Mouse (Mus musculus) lung, embryonic 15.5 days (tissue): ENCODE results near the gene Grb14. TPM values are rescaled to one million over a fixed set of nuclear protein-coding genes. Genes with fewer than 3 reads are reported as not detected.
A peak's percentile ranks its signal among the peaks of the same experiment; 100 is the strongest.

Experiments used
- ATAC-seq: fragments of 200-750 bp; cut with Nextera tagmentation; 2 replicates; pipeline ENCODE4 v1.8.0; 2017; ENCODE audit warnings: moderate number of reproducible peaks, borderline replicate concordance; ENCODE audit not compliant: low FRiP score, low TSS enrichment; ENCODE audit errors: extremely low read depth
- H3K27ac ChIP-seq: fragments of 300-500 bp; sonication (generic); 2 replicates; pipeline ENCODE4 v1.5.1; 2015; ENCODE audit warnings: moderate library complexity, mild to moderate bottlenecking, inconsistent platforms
- H3K27me3 ChIP-seq: fragments of 300-500 bp; sonication (generic); 2 replicates; pipeline ENCODE4 v1.6.1; 2015; ENCODE audit warnings: inconsistent platforms
- H3K36me3 ChIP-seq: fragments of 300-500 bp; sonication (generic); 2 replicates; pipeline ENCODE4 v1.6.1; 2015; ENCODE audit warnings: inconsistent platforms
- H3K4me1 ChIP-seq: fragments of 300-500 bp; sonication (generic); 2 replicates; pipeline ENCODE4 v1.6.1; 2015; ENCODE audit warnings: inconsistent platforms
- H3K4me2 ChIP-seq: fragments of 300-500 bp; sonication (generic); 2 replicates; pipeline ENCODE4 v1.6.1; 2015; ENCODE audit warnings: inconsistent platforms, mild to moderate bottlenecking, moderate library complexity
- H3K4me3 ChIP-seq: fragments of 300-500 bp; sonication (generic); 2 replicates; pipeline ENCODE4 v1.5.1; 2015; ENCODE audit warnings: mild to moderate bottlenecking, inconsistent platforms
- H3K9ac ChIP-seq: fragments of 300-500 bp; sonication (generic); 2 replicates; pipeline ENCODE4 v1.6.1; 2015; ENCODE audit warnings: inconsistent platforms
- H3K9me3 ChIP-seq: fragments of 300-500 bp; sonication (generic); 2 replicates; pipeline ENCODE4 v1.6.1; 2016; ENCODE audit warnings: inconsistent platforms
- WGBS: fragments of 180-500 bp; shearing (Covaris S2); methylation state at CpG from one replicate; pipeline ENCODE4 v1.1.7; 2015; 5-methylcytosine and 5-hydroxymethylcytosine counted together
- polyA plus RNA-seq: library from polyadenylated mRNA; unstranded; fragments of >200 nt; fragmentation: Nextera tagmentation; extraction: Ambion mirVana; gene quantifications from 2 replicates; pipeline ENCODE4 v1.2.1, GENCODE M21; 2015

The Grb14 gene
- polyA plus RNA-seq, result 36.9 and 37.3 TPM in 2 replicates

GRCm38 (mm10) chr2:65024887-65025286, at the start of gene Grb14:
Grb14 (minus strand) TSS chr2:65024987.
- Histone ChIP-seq H3K27ac (no peak within 1 kb of the TSS), H3K27me3 (no peaks in the 10 kb centered on the region), H3K4me3 (no peak within 1 kb of the TSS), H3K36me3 (no peaks in the 10 kb centered on the region), H3K9ac (no peak within 1 kb of the TSS), H3K4me2 (no peak within 1 kb of the TSS), H3K4me1 (0 out of 2 replicates have a peak, but pooled peaks cover 13% of the 10 kb centered on the region), H3K9me3 (no peaks in the 10 kb centered on the region)
- WGBS, result 83% methylated on average over 1 of the region's 1 CpGs
- ATAC-seq, result no peak

DNA sequence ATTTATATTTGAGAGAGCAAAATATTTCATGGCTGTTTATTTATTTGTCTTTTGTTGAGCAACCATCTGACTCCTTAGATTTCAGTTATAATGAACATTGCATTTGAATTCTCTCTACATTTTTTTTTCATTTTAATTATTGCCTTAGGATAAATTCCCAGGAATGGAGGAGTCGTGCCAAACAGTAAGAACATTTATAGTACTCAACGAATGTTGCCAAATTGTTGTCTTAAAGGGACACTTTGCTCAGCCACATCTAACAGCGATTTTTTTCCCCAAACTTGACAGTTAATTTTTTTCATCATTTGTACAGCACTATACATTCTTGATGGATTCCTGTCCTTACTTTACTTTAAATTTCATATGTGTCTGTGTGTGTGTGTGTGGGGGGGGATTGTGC, 47.4 kb upstream of the Grb14 start:
- no peaks in the 10 kb centered on the region for H3K27me3 ChIP-seq
- no peak overlapping the region for H3K9ac ChIP-seq
- no peaks in the 10 kb centered on the region for H3K36me3 ChIP-seq
- H3K4me3 ChIP-seq, result no peak overlapping the region
- WGBS, result 61% methylated on average over 3 of the region's 3 CpGs
- no peak overlapping the region for H3K27ac ChIP-seq
- no peak overlapping the region for H3K4me2 ChIP-seq
- no peaks in the 10 kb centered on the region for H3K9me3 ChIP-seq
- H3K4me1 ChIP-seq, result no peaks in the 10 kb centered on the region
- ATAC-seq, result no peak

GRCm38 (mm10) chr2:65053764-65054163, 29.0 kb upstream of the Grb14 start:
- Histone ChIP-seq H3K27ac (no peak overlapping the region), H3K9me3 (no peaks in the 10 kb centered on the region), H3K9ac (no peak overlapping the region), H3K4me2 (no peak overlapping the region), H3K27me3 (no peaks in the 10 kb centered on the region), H3K4me3 (no peak overlapping the region), H3K4me1 (no peaks in the 10 kb centered on the region), H3K36me3 (no peaks in the 10 kb centered on the region)
- no peak for ATAC-seq
- WGBS, result 95% methylated on average over 2 of the region's 2 CpGs

DNA sequence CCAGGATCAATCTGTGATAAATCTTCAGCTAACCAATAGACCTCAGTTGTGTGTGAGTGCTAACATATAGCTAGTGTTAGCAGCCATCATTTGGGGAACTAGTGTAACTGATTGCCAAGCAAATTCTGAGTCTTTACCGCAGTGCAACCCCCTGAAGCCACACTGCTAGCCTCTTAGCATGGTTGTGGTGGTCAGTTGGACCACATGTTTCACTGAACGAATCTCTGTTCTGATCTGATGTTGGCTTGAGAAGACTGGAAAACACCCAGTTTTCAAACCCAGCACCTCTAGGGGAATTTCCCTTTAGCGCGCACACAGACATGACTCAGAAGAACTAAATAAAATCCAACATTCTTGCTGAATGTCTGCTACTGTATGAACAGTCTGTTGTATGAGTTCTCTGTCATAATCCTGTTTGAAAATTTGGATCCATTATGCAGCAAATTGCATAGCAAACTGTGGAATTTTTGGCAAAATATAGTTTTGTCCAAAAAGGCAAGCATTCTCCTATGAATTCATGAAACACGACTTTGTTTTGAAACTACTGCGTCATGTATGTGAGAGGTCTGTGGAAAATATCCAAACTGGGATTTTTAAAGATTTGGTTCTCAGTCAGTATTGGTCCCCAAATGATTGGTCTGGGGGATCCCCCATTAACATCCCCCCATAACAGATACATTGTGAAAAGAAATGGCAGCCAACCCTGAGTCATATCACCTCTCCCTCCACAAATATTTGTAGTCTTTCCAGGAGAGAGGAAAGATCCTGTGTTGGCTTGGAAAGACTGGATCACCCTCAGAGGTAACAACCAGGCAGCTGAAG, 27.6 kb upstream of the Grb14 start:
- H3K9me3 ChIP-seq, result no peaks in the 10 kb centered on the region
- no peak overlapping the region for H3K27ac ChIP-seq
- no peak overlapping the region for H3K9ac ChIP-seq
- H3K4me1 ChIP-seq, result no peaks in the 10 kb centered on the region
- H3K4me2 ChIP-seq, result no peak overlapping the region
- H3K4me3 ChIP-seq, result no peak overlapping the region
- WGBS, result 86% methylated on average over 6 of the region's 6 CpGs
- no peaks in the 10 kb centered on the region for H3K27me3 ChIP-seq
- H3K36me3 ChIP-seq, result no peaks in the 10 kb centered on the region
- ATAC-seq, result no peak

- no peak overlapping the region for H3K9ac ChIP-seq
- ATAC-seq, result no peak
- H3K36me3 ChIP-seq, result no peaks in the 10 kb centered on the region
- no peak overlapping the region for H3K27ac ChIP-seq
- H3K4me3 ChIP-seq, result no peak overlapping the region
- no peaks in the 10 kb centered on the region for H3K4me1 ChIP-seq
- WGBS, result 89% methylated on average over 3 of the region's 3 CpGs
- no peaks in the 10 kb centered on the region for H3K27me3 ChIP-seq
- no peaks in the 10 kb centered on the region for H3K9me3 ChIP-seq
- H3K4me2 ChIP-seq, result no peak overlapping the region
These were observed 26.0 kb upstream of the Grb14 start for GRCm38 (mm10) chr2:65050776-65051175.

DNA sequence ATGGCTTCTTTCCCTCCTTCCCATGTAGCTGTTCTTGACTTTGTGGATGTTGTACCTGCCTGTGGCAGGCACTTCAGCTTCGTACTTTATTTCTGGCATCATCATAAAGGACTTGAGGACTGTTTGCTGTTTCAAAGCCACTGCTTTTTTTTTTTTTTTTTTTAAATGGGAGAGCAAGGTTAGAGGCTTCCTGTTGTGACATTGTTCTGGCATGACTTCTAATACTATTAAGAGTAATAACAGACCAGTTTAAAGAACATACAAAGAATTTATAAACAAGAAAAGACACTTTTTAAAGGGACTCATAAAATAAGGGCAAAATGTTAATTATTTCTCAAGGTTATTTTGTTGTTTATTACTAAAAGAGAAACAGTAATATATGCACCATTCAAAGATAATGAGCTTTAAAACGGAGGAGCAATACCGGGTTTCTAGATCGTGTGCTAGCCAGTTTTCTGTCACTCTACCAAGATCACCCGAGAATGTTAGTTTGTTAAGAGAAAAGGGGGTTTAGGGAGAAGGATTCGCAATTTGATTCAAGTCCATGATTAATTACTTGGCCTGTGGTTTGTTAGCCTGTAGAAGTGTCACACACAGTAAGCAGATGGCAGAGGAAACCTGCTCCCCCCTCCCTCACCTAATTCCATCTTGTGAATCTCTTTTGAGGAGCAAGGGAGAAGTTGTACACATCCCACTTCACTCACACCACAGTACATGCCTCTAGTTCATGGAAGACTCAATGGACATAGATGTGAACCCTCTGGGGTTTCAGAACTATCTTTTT, 23.6 kb upstream of the Grb14 start:
- H3K27me3 ChIP-seq, result no peaks in the 10 kb centered on the region
- H3K4me2 ChIP-seq, result no peak overlapping the region
- H3K9me3 ChIP-seq, result no peaks in the 10 kb centered on the region
- no peaks in the 10 kb centered on the region for H3K36me3 ChIP-seq
- no peak overlapping the region for H3K9ac ChIP-seq
- 29% methylated on average over 6 of the region's 6 CpGs for WGBS
- H3K27ac ChIP-seq, result no peak overlapping the region
- no peaks in the 10 kb centered on the region for H3K4me1 ChIP-seq
- no peak overlapping the region for H3K4me3 ChIP-seq
- ATAC-seq, result peak; percentile 59; the same call in 1 of the 2 replicates

- WGBS, result 41% methylated on average over 4 of the region's 4 CpGs
- ATAC-seq, result no peak
- no peak overlapping the region for H3K27ac ChIP-seq
These were observed 13.4 kb upstream of the Grb14 start for GRCm38 (mm10) chr2:65038164-65038563.

DNA sequence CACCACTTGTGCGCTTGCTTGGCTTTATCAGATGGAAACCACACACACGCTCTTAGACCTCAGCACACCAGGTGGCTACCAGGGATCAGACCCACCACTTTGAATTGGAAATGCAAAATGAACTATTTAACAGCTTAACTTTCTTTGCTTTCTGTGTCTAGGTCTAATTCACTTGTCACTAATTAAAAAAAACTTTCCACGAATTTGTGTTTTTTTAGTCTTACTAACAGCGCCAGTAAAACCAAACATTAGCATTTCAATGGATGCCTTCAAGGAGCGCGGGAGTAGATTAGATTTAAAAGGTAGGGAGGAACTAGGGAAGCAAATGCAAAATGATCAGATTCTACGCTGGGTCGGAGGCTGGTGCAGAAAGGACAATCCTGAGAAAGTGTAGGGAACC, 12.8 kb upstream of the Grb14 start:
- no peak overlapping the region for H3K27ac ChIP-seq
- no peaks in the 10 kb centered on the region for H3K27me3 ChIP-seq
- H3K9me3 ChIP-seq, result no peaks in the 10 kb centered on the region
- 51% methylated on average over 8 of the region's 8 CpGs for WGBS
- H3K4me3 ChIP-seq, result no peak overlapping the region
- no peaks in the 10 kb centered on the region for H3K4me1 ChIP-seq
- no peak for ATAC-seq
- no peak overlapping the region for H3K9ac ChIP-seq
- no peaks in the 10 kb centered on the region for H3K36me3 ChIP-seq
- no peak overlapping the region for H3K4me2 ChIP-seq

More at GRCm38 (mm10) chr2:65038164-65038563, 13.4 kb upstream of the Grb14 start:
- no peak overlapping the region for H3K4me3 ChIP-seq
- H3K36me3 ChIP-seq, result no peaks in the 10 kb centered on the region
- H3K9me3 ChIP-seq, result no peaks in the 10 kb centered on the region
- no peak overlapping the region for H3K9ac ChIP-seq
- H3K27me3 ChIP-seq, result no peaks in the 10 kb centered on the region
- no peaks in the 10 kb centered on the region for H3K4me1 ChIP-seq
- no peak overlapping the region for H3K4me2 ChIP-seq

GRCm38 (mm10) chr2:65022363-65023240, 2.2 kb downstream of the Grb14 start:
- no peaks in the 10 kb centered on the region for H3K36me3 ChIP-seq
- ATAC-seq, result peak; percentile 88
- no peaks in the 10 kb centered on the region for H3K27me3 ChIP-seq
- H3K4me3 ChIP-seq, result peak overlapping the region; percentile 66
- no peaks in the 10 kb centered on the region for H3K9me3 ChIP-seq
- H3K9ac ChIP-seq, result peak overlapping the region; percentile 73
- WGBS, result under 1% methylated on average over 70 of the region's 71 CpGs
- 0 out of 2 replicates have a peak, but pooled peaks cover 13% of the 10 kb centered on the region for H3K4me1 ChIP-seq
- H3K4me2 ChIP-seq, result peak overlapping the region; percentile 97
- H3K27ac ChIP-seq, result peak overlapping the region; percentile 69

DNA sequence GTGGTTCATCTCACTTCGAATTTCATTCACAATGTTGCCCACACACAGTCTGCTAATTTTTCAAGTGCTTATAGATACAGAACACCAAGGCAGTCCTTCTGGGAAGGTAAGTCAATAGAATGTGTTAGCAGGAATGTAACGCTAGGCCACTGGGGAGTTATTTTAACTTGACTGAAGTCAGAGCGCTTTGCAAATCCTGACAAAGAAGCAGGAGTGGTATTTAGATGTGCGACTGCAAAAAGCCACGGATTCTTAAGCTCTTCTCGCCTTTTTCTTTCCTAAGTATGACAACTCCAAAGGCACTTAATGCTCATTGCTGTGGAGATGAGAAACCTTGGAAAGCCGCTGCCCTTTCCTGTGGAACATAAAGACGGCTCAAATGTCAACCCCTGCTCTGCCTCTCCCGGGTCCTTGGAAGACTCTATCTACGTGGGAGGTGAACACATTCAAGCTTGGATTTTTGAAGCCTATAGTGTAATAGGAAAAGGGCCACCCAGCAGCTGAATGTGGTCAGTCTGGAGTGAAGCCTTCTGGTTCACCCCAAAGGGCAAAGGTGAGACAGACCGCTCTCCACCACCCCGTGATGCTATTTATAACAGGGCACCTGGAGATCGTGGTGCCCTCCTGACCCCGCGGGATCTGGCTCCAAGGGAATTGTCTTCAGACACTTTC, 3.0 kb downstream of the Grb14 start:
- H3K36me3 ChIP-seq, result no peaks in the 10 kb centered on the region
- H3K4me3 ChIP-seq, result peak overlapping the region; percentile 66
- peak overlapping the region; percentile 97 for H3K4me2 ChIP-seq
- H3K27me3 ChIP-seq, result no peaks in the 10 kb centered on the region
- 8% methylated on average over 15 of the region's 15 CpGs for WGBS
- peak overlapping the region; percentile 73 for H3K9ac ChIP-seq
- 0 out of 2 replicates have a peak, but pooled peaks cover 13% of the 10 kb centered on the region for H3K4me1 ChIP-seq
- peak overlapping the region; percentile 50 for H3K27ac ChIP-seq
- H3K9me3 ChIP-seq, result no peaks in the 10 kb centered on the region
- ATAC-seq, result no peak; the same call in none of the 2 replicates

DNA sequence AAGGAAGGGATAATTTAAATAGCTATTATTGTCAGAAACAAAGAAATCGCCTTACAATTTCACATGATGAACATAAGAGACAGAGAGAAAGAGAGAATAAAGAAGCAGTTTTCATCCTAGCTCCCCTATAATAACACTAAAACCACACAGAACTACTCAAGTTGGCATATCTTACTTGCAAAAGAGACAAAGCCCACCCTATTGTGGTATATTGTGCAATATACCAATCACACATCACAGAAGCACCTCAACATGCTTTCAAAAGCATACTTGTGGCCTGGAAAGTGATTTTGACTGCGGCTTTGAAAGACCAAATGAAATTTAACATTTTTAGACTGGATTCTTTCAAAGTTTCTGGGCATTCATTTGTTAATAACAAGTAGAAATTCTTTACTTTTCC, 7.4 kb downstream of the Grb14 start:
- Histone ChIP-seq H3K9ac (no peak overlapping the region), H3K4me2 (no peak overlapping the region), H3K9me3 (no peaks in the 10 kb centered on the region), H3K27me3 (no peaks in the 10 kb centered on the region), H3K27ac (no peak overlapping the region), H3K4me3 (no peak overlapping the region), H3K36me3 (no peaks in the 10 kb centered on the region), H3K4me1 (0 out of 2 replicates have a peak, but pooled peaks cover 13% of the 10 kb centered on the region)
- whole genome bisulfite sequencing, result 79% methylated on average over 2 of the region's 2 CpGs
- ATAC-seq, result no peak
